Mouse (Mus musculus) lung, adult 2 months (tissue): Measurements from ENCODE around the gene Lhfpl2.

Source experiments
- CTCF ChIP-seq: fragments of 200-500 bp; IDR thresholded peaks from 2 replicates; pipeline ENCODE4 v1.5.1; 2011; ENCODE audit warnings: mild to moderate bottlenecking, low read length, control low read depth; ENCODE audit not compliant: insufficient read depth
- POLR2A ChIP-seq: fragments of 200-500 bp; IDR thresholded peaks from 2 replicates; pipeline ENCODE4 v1.6.1; 2011; ENCODE audit warnings: low read depth, mild to moderate bottlenecking, control low read depth, low read length, borderline replicate concordance; ENCODE audit errors: extremely low read depth

DNA sequence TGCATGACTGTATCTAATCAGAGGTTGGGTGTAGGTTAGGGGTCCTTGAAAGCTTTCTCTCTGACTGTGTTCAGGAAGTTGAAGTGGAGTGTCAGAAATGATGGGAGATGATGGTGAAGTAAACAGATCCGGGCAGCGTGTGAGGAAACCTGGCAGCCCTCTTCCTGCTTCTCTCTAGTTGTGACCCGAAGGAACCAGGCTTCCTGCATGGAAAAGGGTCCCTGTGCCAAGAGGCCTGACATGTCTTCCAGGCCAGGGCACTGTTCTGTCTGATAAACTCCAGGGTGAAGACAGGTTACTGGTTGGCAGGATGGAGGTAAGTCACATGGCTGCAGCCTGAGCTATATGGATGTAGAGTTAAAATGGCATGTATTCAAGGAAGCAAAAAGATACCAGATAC lies 13.3 kb downstream of the Lhfpl2 start:
- TF ChIP-seq CTCF (no peak), POLR2A (no peak)
